Mouse (Mus musculus): ENCODE measurements around the gene Fkbpl. TPM values are rescaled to one million over a fixed set of nuclear protein-coding genes. Genes with fewer than 3 reads are reported as not detected.

Gene Fkbpl
- total RNA-seq (2021) = 10 to 100 TPM; 12.5 to 13.7 TPM

- intact Hi-C loops (cut with DNase I) = no loop called here
- DNase-seq (ENCODE audit: extremely low spot score in 1 of 2, low spot score in 2 of 2) = peak; percentile 94 to 98
Measured at GRCm38 (mm10) chr17:34644608-34645007, at the start of gene Fkbpl. TSS of gene Fkbpl (plus strand) at chr17:34644764.

- no peak for DNase-seq (ENCODE audit: extremely low spot score in 1 of 2, low spot score in 2 of 2)
- intact Hi-C loops (cut with DNase I) = no loop called here
Measured at GRCm38 (mm10) chr17:34596098-34596497, 48.5 kb upstream of the Fkbpl start.

DNA sequence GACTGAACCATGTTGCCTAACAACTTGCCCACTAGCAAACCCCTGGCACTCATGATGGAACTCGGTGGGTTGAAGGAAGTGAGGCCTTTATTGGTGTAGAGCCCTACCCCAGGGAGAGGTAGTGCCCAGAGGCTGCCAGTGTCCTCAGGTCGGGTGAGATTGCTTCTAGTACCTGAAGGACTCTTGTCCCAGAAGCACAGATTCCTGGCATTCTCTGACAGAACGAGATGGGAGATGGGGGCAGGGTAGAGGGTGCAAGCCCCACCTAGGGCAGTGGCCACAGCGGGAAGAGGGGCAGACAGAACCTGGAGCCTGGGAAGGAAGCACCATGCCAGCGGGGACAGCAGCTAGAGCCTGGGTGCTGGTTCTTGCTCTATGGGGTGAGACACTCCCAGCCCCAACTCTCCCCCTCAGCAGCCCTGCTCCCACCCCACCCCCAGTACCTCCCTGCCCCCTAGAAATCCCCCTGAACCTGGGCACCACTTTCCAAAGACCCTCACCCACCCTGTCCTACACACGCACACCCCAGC lies 46.9 kb upstream of the Fkbpl start, which contains the start of gene Ager:
Gene Ager (plus strand): TSS at position 297 of the 530 bp plus-strand sequence.
- intact Hi-C loops (cut with DNase I) = no loop called here
- no peak for DNase-seq (ENCODE audit: extremely low spot score in 1 of 2, low spot score in 2 of 2)

DNA sequence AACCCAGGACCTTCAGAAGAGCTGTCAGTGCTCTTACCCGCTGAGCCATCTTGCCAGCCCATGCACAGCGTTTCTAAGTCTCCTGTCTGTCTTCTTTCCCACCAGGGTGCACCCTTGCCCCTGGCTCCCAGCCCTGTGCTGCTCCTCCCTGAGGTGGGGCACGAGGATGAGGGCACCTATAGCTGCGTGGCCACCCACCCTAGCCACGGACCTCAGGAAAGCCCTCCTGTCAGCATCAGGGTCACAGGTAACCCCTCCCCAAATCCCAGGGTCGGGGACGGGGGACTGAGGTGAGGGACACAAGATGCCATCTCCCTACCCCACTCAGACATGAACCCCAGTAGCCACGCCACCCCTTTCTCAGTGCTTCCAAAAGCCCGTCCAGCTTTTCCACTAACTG lies 44.7 kb upstream of the Fkbpl start:
- intact Hi-C loops (cut with DNase I) = no loop called here
- DNase-seq (ENCODE audit: extremely low spot score in 1 of 2, low spot score in 2 of 2) = peak in 1 of 2 experiments; percentile 28

DNA sequence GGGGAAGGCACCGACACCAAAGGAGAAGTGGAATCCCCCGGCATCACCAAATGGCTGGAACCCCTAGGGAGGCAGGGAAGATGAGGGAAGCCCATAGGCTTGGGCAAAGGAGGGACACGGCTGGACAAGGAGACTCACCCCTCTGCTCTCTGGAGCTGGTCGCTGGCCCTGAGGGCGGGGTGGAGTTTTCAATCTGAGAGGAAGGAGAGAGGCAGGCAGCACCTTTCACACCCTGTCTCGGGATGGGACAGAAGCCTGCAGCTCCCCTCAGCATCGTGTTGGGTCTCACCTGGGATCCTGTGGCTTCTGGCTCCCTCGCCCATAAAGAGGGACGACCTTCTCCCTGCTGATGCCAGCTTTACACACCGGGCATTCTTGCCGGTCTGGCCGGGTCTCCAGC lies 42.8 kb upstream of the Fkbpl start:
- intact Hi-C loops (cut with DNase I) = no loop called here
- DNase-seq (ENCODE audit: extremely low spot score in 1 of 2, low spot score in 2 of 2) = peak in 1 of 2 experiments; percentile 37

- intact Hi-C loops (cut with DNase I) = no loop called here
- peak; percentile 99 to 100 for DNase-seq (ENCODE audit: extremely low spot score in 1 of 2, low spot score in 2 of 2)
Measured at GRCm38 (mm10) chr17:34603375-34604060, 41.0 kb upstream of the Fkbpl start, which contains the start of gene Rnf5. TSS of gene Rnf5 (minus strand) at chr17:34603690.

DNA sequence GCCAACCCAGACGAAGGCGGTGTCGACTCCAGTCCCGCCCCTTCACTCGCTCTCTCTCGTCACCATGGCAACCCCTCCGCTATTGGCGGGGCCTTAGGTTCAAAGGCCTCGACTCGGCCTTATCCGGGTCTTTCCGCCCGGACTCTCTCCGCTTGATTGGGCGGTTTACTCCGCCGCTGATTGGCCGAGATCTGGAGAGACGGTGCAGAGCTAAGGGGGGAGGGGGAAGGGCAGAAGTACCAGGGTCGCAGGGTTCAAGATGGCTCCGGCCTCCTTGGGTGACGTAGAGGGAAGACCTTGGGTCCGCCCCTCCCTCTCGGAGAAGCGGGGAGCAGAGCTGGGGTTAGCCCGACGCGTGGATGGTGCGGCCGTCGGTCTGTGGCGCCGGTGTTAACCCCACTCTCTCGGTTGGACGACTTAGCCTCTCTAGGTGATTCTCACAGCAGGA lies 40.5 kb upstream of the Fkbpl start, which contains the start of gene Agpat1:
Gene Agpat1 (plus strand): TSS at position 202 of the 448 bp plus-strand sequence.
- intact Hi-C loops (cut with DNase I) = no loop called here
- DNase-seq (ENCODE audit: extremely low spot score in 1 of 2, low spot score in 2 of 2) = peak; percentile 98 to 99

DNA sequence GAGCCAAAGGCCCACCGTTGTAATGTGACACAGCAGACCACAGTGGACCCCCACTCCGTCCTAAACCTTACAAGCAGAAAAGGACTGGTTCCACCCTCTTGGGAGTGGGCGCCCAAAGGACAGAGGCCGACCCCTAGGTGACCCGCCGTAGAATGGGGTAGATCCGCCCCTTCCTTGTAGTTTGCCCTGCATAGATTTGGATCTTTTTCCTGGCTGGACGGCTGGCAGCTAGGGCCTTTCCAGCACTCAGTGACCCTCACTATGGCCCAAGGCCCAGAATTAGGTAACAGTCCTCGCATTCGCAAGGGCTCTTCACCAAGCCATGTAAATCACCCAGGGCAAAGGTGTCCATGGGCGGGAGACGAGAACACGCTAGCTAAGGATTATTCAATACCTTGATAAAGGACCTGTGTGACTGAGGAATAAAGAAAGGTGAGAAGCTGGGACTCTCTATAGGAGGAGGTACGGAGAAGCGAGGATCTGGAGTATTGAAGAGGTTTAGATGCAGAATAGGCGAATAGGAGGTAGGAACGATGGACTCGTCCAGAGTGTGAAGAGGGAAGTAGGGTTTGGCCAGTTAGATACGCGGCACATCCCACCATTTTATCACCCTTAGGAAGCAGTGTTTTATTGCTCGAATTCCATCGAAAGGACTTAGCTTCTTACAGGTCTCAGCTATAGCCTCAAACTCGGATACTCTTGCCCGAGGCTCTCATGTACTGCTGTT lies 39.9 kb upstream of the Fkbpl start:
- intact Hi-C loops (cut with DNase I) = no loop called here

DNA sequence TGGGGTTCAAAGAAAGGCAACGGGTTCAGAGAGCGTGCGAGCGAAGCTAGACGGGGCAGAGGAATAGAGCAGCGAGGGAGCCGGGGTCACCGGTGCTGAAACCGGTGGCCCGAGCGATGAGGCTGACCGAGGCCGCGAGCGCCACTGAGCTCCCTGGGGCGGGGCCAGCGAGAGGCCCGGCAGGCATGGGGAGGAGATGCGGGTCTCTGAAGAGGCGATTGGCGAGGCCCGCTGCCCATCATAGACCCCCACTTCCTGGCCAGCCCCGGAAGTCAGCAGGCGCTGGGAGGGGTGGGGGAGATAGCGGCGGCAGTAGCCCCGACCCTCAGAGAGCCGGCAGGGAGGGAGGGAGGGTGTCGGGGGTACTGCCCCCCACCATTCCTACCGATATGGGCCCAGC lies 39.0 kb upstream of the Fkbpl start:
- peak; percentile 96 to 98 for DNase-seq (ENCODE audit: extremely low spot score in 1 of 2, low spot score in 2 of 2)
- intact Hi-C loops (cut with DNase I) = no loop called here

More for the DNA sequence above, 39.9 kb upstream of the Fkbpl start:
- no peak for DNase-seq (ENCODE audit: extremely low spot score in 1 of 2, low spot score in 2 of 2)

DNA sequence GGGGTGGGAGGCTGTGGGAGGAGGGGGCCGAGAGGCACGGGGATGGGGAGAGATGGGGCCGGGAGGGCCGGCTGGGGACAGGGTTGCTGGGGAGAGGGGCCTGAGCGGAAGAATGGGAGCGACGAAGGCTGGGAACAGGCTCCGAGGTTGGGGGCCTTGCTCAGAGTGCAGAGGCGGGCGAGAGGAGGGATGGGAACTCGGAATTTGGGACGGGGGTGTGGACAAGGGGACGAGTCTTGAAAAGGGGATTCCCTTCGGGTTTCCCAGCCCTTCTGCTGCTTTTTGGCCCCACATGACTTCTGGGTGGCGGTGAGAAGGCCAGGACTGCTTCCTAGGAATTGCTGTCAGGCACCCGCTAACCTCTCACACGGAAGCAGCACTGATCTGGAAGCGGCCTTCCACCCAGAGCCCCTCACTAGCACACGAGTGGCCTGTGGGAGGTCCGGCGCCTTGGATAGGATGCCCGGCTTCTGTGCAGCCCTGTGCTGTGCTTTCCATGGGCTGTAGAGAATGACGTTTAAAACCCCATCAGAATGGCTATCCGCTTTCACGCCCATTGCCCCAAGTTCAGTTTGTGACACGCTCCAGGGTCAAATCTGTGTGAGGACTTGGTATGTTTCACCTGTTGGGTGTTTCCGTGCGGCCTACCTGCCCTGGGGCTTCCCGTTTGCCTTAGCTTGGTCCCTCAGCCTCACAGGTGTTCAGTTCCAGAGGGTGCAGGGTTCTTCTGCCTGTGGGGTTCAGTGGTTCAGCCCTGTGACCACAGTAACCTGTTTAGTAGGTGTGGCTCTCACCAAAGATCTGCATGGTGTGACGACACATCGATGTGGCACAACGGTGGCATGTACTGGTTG lies 38.2 kb upstream of the Fkbpl start:
- DNase-seq (ENCODE audit: extremely low spot score in 1 of 2, low spot score in 2 of 2) = peak in 1 of 2 experiments; percentile 71

GRCm38 (mm10) chr17:34607997-34608396 lies 36.6 kb upstream of the Fkbpl start:
- intact Hi-C loops (cut with DNase I) = no loop called here
- peak in 1 of 2 experiments; percentile 60 for DNase-seq (ENCODE audit: extremely low spot score in 1 of 2, low spot score in 2 of 2)

More for the DNA sequence above, 38.2 kb upstream of the Fkbpl start:
- intact Hi-C loops (cut with DNase I) = no loop called here

- intact Hi-C loops (cut with DNase I) = loop anchor here (10.0 kb wide), 1 partner anchor 166 kb away; no protein-coding TSS in a partner anchor
- DNase-seq (ENCODE audit: extremely low spot score in 1 of 2, low spot score in 2 of 2) = no peak
Measured at GRCm38 (mm10) chr17:34611050-34611449, 33.5 kb upstream of the Fkbpl start.

GRCm38 (mm10) chr17:34613054-34613645 lies 31.4 kb upstream of the Fkbpl start:
- DNase-seq (ENCODE audit: extremely low spot score in 1 of 2, low spot score in 2 of 2) = no peak
- intact Hi-C loops (cut with DNase I) = loop anchor here (10.0 kb wide), 1 partner anchor 168 kb away; no protein-coding TSS in a partner anchor

DNA sequence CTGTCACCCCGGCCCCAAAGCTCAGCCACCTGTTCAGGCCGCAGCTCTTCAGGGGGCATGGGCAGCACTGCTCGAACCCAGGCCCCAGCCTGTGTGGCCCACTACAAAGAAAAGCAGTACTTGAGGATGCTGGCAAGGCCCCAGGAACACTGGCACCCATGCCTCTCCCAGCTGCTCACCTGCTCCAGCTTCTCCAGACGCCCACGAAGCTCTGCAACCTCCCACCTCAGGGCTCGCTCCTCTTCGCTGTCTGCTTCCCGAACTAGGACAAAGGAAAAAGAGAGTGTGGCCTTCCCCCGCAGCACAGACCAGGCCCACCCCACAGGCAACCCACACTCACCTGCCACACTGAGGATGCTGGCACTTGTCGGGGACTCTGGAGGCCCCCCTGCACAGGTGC lies 30.7 kb upstream of the Fkbpl start:
- DNase-seq (ENCODE audit: extremely low spot score in 1 of 2, low spot score in 2 of 2) = no peak
- intact Hi-C loops (cut with DNase I) = loop anchor here (10.0 kb wide), 1 partner anchor 169 kb away; no protein-coding TSS in a partner anchor

- intact Hi-C loops (cut with DNase I) = loop anchor here (10.0 kb wide), 1 partner anchor 171 kb away; no protein-coding TSS in a partner anchor
- no peak for DNase-seq (ENCODE audit: extremely low spot score in 1 of 2, low spot score in 2 of 2)
Measured at GRCm38 (mm10) chr17:34615871-34616270, 28.7 kb upstream of the Fkbpl start, which contains the start of gene Egfl8. TSS of gene Egfl8 (minus strand) at chr17:34615971.

GRCm38 (mm10) chr17:34618999-34619398 lies 25.6 kb upstream of the Fkbpl start:
- DNase-seq (ENCODE audit: extremely low spot score in 1 of 2, low spot score in 2 of 2) = no peak
- intact Hi-C loops (cut with DNase I) = loop anchor here (10.0 kb wide), 1 partner anchor 174 kb away; no protein-coding TSS in a partner anchor

GRCm38 (mm10) chr17:34621006-34621405 lies 23.6 kb upstream of the Fkbpl start:
- intact Hi-C loops (cut with DNase I) = no loop called here
- DNase-seq (ENCODE audit: extremely low spot score in 1 of 2, low spot score in 2 of 2) = no peak

- DNase-seq (ENCODE audit: extremely low spot score in 1 of 2, low spot score in 2 of 2) = no peak
- intact Hi-C loops (cut with DNase I) = no loop called here
Measured at GRCm38 (mm10) chr17:34623161-34623560, 21.4 kb upstream of the Fkbpl start.

Measured in left cerebral cortex, postnatal 10 days (tissue).